Mouse (Mus musculus): ENCODE data around the gene Capn12.

- TF ChIP-seq CHD2 (IDR thresholded peaks at IDR 0.05; ENCODE audit: low read depth, low read length): no peak
- TF ChIP-seq ZNF384 (IDR thresholded peaks at IDR 0.05; ENCODE audit: low read depth, low read length): no peak
Measured at GRCm38 (mm10) chr7:28863540-28863939, 17.7 kb upstream of the Capn12 start, which contains the start of gene Lgals7.

Measured in ES-E14 (cell line).